Mouse (Mus musculus) natural killer cell, adult 2 months (primary cell): ENCODE measurements at regions not wholly inside any gene's neighbourhood (a gene's known extent, or its start where the extent isn't known, plus 50 kb on each side); places are given as distances from the start of the nearest gene placed in this dataset.
"Not testable (repeated sequence)": the region's sequence is repeated elsewhere in the genome, so short reads cannot be mapped to it uniquely, and the experiment has no call there.

Experiments
- DNase-seq, 2 experiments: peaks; one replicate each; pipeline ENCODE4 v3.0.0; 2022; ENCODE audit warnings: low spot score in 2 of 2

DNA sequence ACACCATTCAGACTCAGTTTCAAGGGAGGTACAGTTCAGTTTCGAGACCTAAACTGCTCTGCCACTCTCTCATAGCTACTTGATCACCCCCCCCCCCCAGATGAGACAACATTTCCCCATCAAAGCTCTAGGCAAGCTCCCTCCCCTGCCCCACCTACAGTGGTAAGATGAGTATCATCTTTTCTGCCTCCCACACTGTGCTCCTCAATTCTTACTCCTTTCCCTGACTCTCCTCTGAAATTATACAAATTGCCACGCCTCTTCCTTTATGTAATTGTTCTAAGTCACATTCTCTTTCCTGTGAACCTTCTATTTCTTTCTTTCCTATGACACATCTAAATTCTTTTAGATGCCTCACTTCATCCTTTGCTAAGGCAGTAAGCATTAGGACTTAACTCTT is 321.6 kb downstream of the Htr1b start:
- DNase-seq, result no peak

DNA sequence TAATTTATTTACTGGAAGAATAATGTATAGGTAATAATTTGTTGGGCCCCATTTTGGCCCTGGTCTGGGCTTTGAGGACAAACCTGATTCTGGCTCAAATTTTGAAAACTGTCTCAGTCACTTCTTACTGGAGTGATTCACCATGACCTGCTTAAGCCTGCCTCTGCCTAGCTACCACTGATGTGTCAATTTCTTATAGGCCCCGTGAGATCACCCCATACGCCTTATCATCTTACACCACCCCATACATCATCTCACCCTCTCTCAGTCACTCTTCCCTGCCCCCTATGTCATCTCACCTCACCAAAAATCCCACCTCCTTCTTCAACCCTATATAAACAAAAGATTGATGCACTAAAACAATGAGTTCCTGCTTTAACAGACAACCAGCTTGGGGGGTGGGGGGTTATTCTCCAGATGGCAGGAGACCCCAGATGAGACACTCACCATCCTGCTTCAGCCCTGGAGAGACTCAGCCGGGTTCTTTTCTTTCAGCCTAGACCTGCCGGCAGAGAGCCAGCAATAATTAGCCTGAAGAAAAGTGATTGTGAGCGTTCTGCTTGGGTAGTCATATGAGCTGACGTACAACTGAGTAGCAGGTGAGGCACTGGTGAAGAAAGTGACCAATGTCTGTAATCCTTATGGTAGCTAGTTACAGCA is 325.0 kb downstream of the Htr1b start:
- DNase-seq, result peak in 1 of 2 experiments; percentile 11

DNA sequence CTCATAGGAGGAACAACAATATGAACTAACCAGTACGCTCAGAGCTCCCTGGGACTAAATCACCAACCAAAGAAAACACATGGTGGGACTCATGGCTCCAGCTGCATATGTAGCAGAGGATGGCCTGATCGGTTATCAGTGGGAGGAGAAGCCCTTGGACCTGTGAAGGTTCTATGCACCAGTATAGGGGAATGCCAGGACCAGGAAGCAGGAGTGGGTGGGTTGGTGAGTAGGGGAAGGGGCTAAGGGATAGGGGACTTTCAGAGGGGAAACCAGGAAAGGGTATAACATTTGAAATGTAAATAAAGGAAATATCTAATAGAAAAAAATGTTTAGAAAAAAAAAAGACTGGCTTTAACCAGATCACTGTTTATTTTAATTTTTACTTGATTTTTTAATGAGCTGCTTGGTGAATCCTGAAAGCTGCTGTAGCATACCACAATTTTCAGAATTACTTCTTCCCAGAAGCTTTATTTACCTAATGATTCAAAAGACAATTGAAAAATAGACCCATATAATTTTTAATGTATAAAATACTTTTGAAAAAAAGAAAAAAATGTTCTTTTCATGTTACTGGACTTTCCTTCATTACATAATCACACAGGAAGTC is 328.1 kb downstream of the Htr1b start:
- DNase-seq, result no peak

DNA sequence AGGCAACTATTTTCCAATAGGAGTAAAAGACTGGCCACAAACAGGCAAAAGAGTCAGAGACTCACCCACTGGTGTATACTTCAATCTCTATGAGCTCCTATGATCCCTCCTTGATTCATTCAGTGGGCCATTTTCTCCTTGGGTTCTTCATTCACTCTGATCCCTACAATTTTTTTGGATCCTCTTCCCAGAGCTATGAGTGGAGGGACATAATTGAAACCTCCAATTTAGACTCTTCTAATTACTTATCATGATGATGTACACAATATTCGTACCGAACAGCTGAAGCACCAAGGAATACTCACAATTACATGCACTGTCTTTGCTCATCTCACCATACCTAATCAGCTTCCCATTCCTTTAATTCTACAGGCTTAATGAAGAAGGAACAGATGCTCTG is 357.9 kb downstream of the Htr1b start:
- DNase-seq, result no peak

DNA sequence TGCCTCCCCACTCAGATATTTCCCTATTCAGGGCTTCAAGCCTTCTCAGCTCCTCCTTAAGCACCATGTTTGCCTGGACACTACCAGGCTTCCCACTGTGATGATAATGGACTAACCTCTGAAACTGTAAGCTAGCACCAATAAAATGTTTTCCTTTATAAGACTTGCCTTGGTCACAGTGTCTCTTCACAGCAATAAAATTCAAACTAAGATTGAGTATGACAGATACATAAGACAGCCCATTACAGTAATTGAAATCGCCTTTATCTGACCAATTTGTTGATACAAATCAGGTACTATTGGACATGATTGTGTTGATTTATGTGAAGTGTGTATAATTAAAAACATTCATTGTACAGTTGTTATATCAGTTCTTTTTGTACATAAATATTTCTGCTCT is 358.3 kb downstream of the Htr1b start:
- DNase-seq, result no peak

DNA sequence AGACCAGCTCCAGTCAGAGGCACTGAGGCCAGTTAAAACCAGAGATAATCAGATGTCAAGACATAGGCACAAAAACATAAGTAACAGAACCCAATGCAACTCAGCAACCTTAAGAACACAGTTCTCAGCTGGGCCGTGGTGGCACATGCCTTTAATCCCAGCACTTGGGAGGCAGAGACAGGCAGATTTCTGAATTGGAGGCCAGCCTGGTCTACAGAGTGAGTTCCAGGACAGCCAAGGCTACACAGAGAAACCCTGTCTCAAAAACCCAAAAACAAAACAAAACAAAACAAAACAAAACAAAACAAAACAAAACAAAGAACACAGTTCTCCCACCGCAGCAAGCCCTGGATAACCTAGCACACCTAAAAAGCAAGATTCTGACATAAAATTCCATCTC is 408.7 kb downstream of the Htr1b start:
- not testable (repeated sequence) for DNase-seq

DNA sequence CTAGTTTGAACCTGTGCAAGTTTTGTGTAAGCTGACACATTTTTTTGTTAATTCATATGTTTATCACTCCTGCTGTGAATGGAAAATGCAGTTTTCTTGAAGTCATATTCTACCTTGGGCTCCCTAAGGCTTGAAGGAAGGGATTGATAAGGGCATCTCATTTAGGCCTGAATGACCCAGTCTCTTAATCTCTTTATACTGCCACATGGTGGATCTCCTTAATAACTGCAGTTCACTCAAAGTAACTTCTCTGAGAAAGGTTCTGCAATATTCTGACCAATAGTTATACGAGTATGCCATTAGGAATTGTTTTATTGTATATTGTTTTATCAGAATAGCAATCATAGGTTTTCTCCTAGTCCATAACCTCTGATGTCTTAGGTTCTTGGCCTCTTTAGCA is 415.7 kb downstream of the Htr1b start:
- DNase-seq, result no peak

DNA sequence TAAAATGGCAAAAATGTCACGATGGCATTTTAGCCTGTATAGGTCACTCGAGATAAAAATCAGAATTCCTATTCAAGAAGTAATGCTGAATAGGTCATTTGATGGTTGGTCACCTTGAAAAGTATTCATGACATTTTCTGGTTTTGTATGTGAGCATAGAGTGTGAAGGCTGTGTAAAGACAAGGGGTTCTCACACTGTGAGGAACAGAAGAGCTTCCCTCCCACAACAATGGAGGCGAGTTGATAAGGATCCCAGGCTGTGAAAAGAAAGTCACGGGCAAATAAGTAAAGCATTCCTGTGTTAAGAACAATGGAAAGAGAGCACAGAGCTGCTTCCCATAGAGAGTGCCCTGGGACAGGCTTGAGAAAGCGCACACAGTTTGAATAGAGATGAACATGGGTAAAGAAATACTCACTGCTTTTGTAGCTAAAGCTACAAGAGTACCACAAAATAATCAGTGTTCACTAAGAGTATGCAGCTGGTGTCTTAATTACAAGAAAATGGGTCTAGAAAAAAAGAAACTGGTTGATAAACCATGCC is 418.0 kb downstream of the Htr1b start:
- DNase-seq, result no peak

DNA sequence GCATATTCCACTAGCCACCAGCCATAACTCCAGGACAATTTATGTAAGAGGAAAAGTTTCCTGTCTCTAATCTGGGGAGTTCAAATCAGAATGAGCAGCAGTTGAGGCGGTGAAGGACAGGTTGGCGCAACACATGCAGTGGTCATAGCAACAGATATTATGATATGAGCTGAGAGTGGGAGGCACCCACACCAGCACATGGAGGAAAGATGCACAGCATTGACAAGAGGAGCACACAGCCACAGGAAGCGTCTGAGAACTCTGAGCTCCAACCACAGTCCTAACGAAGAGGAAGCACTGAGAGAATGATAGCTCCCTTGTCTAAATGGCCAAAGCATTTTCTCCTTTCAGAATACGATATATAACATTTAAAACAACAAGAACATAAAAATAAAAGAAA is 418.9 kb downstream of the Htr1b start:
- no peak for DNase-seq

DNA sequence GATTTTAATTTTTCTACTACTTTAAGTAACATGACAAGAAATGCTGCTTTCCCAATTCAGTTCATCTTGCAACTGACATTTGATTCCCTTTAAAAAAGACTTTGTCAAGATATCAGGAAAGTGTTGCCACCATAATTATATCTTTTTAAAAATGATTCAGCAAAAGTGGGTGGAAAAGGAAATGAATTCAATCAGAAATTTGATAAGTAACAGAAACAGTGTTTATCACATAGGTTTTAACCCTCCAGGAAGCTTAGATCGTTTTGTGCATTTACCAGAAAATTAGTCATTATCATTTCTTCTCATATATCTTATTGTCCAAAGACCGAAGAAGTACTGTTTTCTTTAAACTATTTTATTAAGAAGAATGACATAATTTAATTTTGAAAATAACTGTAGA is 441.0 kb downstream of the Htr1b start:
- DNase-seq, result no peak
